Mouse (Mus musculus) heart, embryonic 14.5 days (tissue): ENCODE measurements around the gene Trp53inp2. TPM values are rescaled to one million over a fixed set of nuclear protein-coding genes. Genes with fewer than 3 reads are reported as not detected.

Experiments
- ATAC-seq: fragments of 200-750 bp; cut with Nextera tagmentation; 2 replicates; pipeline ENCODE4 v1.8.0; 2017; ENCODE audit warnings: low read depth, moderate TSS enrichment; ENCODE audit not compliant: insufficient number of reproducible peaks, insufficient read depth, low FRiP score
- H3K27ac ChIP-seq, 2 experiments: fragments of 200-500 bp in 1 of 2; fragments of 300-500 bp in 1 of 2; sonication (generic) in 1 of 2; replicated peaks in 1 of 2; 2 replicates each; pipeline ENCODE4 v1.5.1; 2012 to 2014; ENCODE audit warnings: low read depth in 2 of 2, low read length in 2 of 2, control low read depth in 1 of 2, mild to moderate bottlenecking in 1 of 2, mixed read lengths in 1 of 2; ENCODE audit not compliant: control insufficient read depth in 1 of 2, insufficient read depth in 1 of 2
- H3K27me3 ChIP-seq: fragments of 300-500 bp; sonication (generic); 2 replicates; pipeline ENCODE4 v1.6.1; 2014; ENCODE audit warnings: mild to moderate bottlenecking, low read length, control low read depth; ENCODE audit not compliant: control insufficient read depth, insufficient read depth
- H3K36me3 ChIP-seq: fragments of 300-500 bp; sonication (generic); 2 replicates; pipeline ENCODE4 v1.6.1; 2014; ENCODE audit warnings: mild to moderate bottlenecking, control low read depth, low read length, mixed read lengths; ENCODE audit not compliant: control insufficient read depth, insufficient read depth
- H3K4me1 ChIP-seq, 2 experiments: fragments of 200-500 bp in 1 of 2; fragments of 300-500 bp in 1 of 2; sonication (generic) in 1 of 2; 2 replicates each; pipeline ENCODE4 v1.6.1; 2012 to 2014; ENCODE audit warnings: low read length in 2 of 2, control low read depth in 1 of 2, mixed read lengths in 1 of 2; ENCODE audit not compliant: control insufficient read depth in 2 of 2, insufficient read depth in 2 of 2
- H3K4me2 ChIP-seq: fragments of 300-500 bp; sonication (generic); 2 replicates; pipeline ENCODE4 v1.6.1; 2014; ENCODE audit warnings: mild to moderate bottlenecking, low read length
- H3K4me3 ChIP-seq, 2 experiments: fragments of 200-500 bp in 1 of 2; fragments of 300-500 bp in 1 of 2; sonication (generic) in 1 of 2; 2 replicates each; pipeline ENCODE4 v1.5.1; 2012 to 2014; ENCODE audit warnings: low read length in 2 of 2, mild to moderate bottlenecking in 2 of 2, control low read depth in 1 of 2, low read depth in 1 of 2, moderate library complexity in 1 of 2; ENCODE audit not compliant: control insufficient read depth in 1 of 2, insufficient read depth in 1 of 2
- H3K9ac ChIP-seq: fragments of 300-500 bp; sonication (generic); 2 replicates; pipeline ENCODE4 v1.6.1; 2014; ENCODE audit warnings: mild to moderate bottlenecking, low read length
- H3K9me3 ChIP-seq: fragments of 300-500 bp; sonication (generic); 2 replicates; pipeline ENCODE4 v1.6.1; 2016; ENCODE audit warnings: low read length, control low read depth; ENCODE audit not compliant: control insufficient read depth
- WGBS: fragments of 180-500 bp; shearing (Covaris S2); extraction: QIAGEN DNeasy Blood & Tissue Kit; methylation state at CpG from one replicate; pipeline ENCODE4 v1.1.7; 2014; 5-methylcytosine and 5-hydroxymethylcytosine counted together
- polyA plus RNA-seq: library from polyadenylated mRNA; unstranded; fragments of >200 nt; fragmentation: Nextera tagmentation; extraction: Ambion mirVana; gene quantifications from 2 replicates; pipeline ENCODE4 v1.2.1, GENCODE M21; 2014

The Trp53inp2 gene
- polyA plus RNA-seq, 1 experiment from 2014 or later = 97.0 TPM

- H3K4me2 ChIP-seq = no peak overlapping the region
- peaks cover 2 to 11% of the 10 kb centered on the region in 2 experiments; a peak in 2 of 4 replicates for H3K4me1 ChIP-seq
Observed at GRCm38 (mm10) chr2:155354402-155354801, 26.5 kb upstream of the Trp53inp2 start.

DNA sequence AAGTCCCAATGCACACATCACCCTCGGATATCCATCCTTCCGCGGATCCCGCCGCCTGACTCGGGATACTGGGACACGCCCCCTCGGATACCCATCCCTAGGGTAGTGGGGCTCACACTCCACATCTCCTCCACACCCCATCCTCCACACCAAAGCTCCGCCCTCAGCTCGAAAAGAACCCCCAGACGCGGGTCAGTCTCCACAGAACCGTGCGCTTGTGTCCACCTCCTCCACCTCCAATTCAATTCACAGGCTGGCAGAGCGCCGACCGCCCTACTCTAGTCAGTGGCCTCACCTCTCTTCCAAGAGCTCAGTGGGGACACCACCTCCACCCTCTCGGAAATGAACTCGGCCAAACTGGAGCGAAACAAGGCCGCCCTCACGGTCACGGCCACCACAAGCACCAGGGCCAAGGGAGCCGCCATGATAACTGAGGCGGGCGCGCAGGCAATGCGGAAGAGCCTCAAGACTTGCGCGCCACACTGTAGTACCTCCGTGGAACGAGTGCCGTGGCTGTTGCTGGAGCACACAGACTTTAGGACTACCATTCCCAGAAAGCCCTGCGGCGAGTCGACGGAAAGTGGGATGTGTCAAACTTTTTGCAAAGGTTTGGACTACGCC is 23.8 kb upstream of the Trp53inp2 start, which contains the start of gene Pigu:
TSS of gene Pigu (minus strand) at position 460 of the 621 bp plus-strand sequence.
- no peaks in the 10 kb centered on the region for H3K36me3 ChIP-seq
- under 1% methylated on average over 38 of the region's 38 CpGs for WGBS
- H3K4me1 ChIP-seq = peaks cover 2 to 11% of the 10 kb centered on the region in 2 experiments; a peak in 2 of 4 replicates
- ATAC-seq = peak; percentile 95
- H3K4me2 ChIP-seq = peak within 1 kb of the TSS; percentile 85
- H3K9ac ChIP-seq = peak within 1 kb of the TSS; percentile 87
- peak within 1 kb of the TSS; percentile 92 to 98 for H3K4me3 ChIP-seq
- no peaks in the 10 kb centered on the region for H3K27me3 ChIP-seq
- no peaks in the 10 kb centered on the region for H3K9me3 ChIP-seq
- peak within 1 kb of the TSS; percentile 77 to 81 for H3K27ac ChIP-seq

More at GRCm38 (mm10) chr2:155354402-155354801, 26.5 kb upstream of the Trp53inp2 start:
- Histone ChIP-seq H3K9me3 (no peaks in the 10 kb centered on the region), H3K4me3 (no peak overlapping the region), H3K27ac (no peak overlapping the region), H3K27me3 (no peaks in the 10 kb centered on the region), H3K9ac (no peak overlapping the region), H3K36me3 (no peaks in the 10 kb centered on the region)
- no peak for ATAC-seq
- WGBS = 91% methylated on average over 3 of the region's 3 CpGs

GRCm38 (mm10) chr2:155357686-155358399 is 23.0 kb upstream of the Trp53inp2 start:
- peak overlapping the region; percentile 85 for H3K4me2 ChIP-seq
- ATAC-seq = peak; percentile 7; the same call in 1 of the 2 replicates
- peak overlapping the region; percentile 7 to 30; a peak in 1 of 4 replicates for H3K27ac ChIP-seq
- H3K4me3 ChIP-seq = peak overlapping the region; percentile 32 to 92
- no peaks in the 10 kb centered on the region for H3K27me3 ChIP-seq
- H3K9me3 ChIP-seq = no peaks in the 10 kb centered on the region
- H3K4me1 ChIP-seq = peaks cover 2 to 11% of the 10 kb centered on the region in 2 experiments; a peak in 2 of 4 replicates
- H3K9ac ChIP-seq = peak overlapping the region; percentile 69
- 23% methylated on average over 14 of the region's 14 CpGs for WGBS
- H3K36me3 ChIP-seq = no peaks in the 10 kb centered on the region

GRCm38 (mm10) chr2:155367635-155368284 is 13.1 kb upstream of the Trp53inp2 start:
- Histone ChIP-seq H3K4me3 (no peak overlapping the region), H3K27ac (0 out of 4 replicates have a peak overlapping the region, but pooled peaks of 1 of the 2 experiments have one; percentile 14), H3K4me1 (peaks cover 9 to 14% of the 10 kb centered on the region in 2 experiments), H3K27me3 (no peaks in the 10 kb centered on the region), H3K9me3 (no peaks in the 10 kb centered on the region), H3K4me2 (no peak overlapping the region), H3K36me3 (no peaks in the 10 kb centered on the region), H3K9ac (no peak overlapping the region)
- ATAC-seq = no peak
- 75% methylated on average over 7 of the region's 7 CpGs for WGBS

DNA sequence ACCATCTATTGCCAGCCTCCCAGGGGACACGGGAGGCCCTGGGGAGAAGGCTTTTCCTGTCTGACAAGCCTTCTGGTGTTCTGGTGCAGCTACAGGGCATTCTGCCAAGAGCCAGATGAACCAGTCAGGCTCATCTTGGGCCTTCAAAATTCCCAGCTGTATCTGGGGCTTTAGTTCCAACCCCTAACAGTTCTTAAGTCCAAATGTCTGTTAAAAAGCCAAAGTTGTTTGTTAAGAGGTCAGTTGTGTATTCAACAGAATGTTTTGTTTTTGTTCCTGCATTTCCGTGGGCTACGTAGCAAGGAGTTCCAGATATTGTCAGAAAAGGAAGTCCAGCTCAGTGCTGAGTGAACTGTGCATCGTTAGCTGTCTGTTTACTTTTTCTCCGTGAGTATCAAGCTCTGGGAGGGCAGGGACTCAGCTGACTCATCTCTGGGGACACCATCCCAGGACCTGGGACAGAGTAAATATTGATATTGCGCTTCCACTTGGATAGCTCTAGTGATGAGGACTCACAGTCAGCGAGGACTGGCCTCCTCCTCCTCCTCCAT is 11.5 kb upstream of the Trp53inp2 start:
- no peak overlapping the region for H3K4me2 ChIP-seq
- peak overlapping the region; percentile 78 to 80 for H3K27ac ChIP-seq
- H3K9ac ChIP-seq = no peak overlapping the region
- H3K36me3 ChIP-seq = no peaks in the 10 kb centered on the region
- no peaks in the 10 kb centered on the region for H3K9me3 ChIP-seq
- H3K4me3 ChIP-seq = no peak overlapping the region
- no peaks in the 10 kb centered on the region for H3K27me3 ChIP-seq
- ATAC-seq = peak; percentile 51
- H3K4me1 ChIP-seq = peaks cover 12 to 15% of the 10 kb centered on the region in 2 experiments
- 40% methylated on average over 7 of the region's 7 CpGs for WGBS

DNA sequence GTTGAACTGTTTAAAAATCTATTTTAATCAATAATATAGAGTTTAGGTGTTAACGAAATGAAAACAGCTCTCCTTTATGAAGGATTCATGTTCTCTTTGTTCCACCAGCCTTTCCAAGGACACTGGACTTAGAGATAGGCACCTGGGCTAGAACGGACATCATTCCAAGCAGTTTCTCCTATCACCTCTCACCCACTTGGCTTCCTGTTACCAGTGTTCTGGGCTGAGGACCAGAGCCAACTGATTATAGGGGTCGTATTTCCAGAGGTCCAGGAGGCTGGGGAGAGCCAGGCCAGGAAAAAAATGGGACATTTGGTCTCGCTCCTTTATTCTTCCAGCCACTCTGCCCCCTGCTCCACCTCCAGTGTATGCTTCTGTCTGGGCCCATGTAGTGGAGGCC is 8.4 kb upstream of the Trp53inp2 start:
- H3K4me1 ChIP-seq = peaks cover 12 to 15% of the 10 kb centered on the region in 2 experiments
- 28% methylated on average over 4 of the region's 4 CpGs for WGBS
- no peak overlapping the region for H3K4me2 ChIP-seq
- H3K36me3 ChIP-seq = no peaks in the 10 kb centered on the region
- peak overlapping the region; percentile 72 to 75 for H3K27ac ChIP-seq
- ATAC-seq = peak; percentile 40; the same call in 1 of the 2 replicates
- H3K9ac ChIP-seq = peak overlapping the region; percentile 32; the same call in 1 of the 2 replicates
- no peaks in the 10 kb centered on the region for H3K27me3 ChIP-seq
- H3K4me3 ChIP-seq = no peak overlapping the region
- no peaks in the 10 kb centered on the region for H3K9me3 ChIP-seq

GRCm38 (mm10) chr2:155373302-155373701 is 7.6 kb upstream of the Trp53inp2 start:
- Histone ChIP-seq H3K9ac (no peak overlapping the region), H3K9me3 (no peaks in the 10 kb centered on the region), H3K4me2 (no peak overlapping the region), H3K4me1 (peaks cover 12 to 15% of the 10 kb centered on the region in 2 experiments), H3K4me3 (no peak overlapping the region), H3K36me3 (no peaks in the 10 kb centered on the region), H3K27me3 (no peaks in the 10 kb centered on the region), H3K27ac (no peak overlapping the region)
- 72% methylated on average over 1 of the region's 1 CpGs for WGBS
- no peak for ATAC-seq
